Mouse (Mus musculus): ENCODE results near the gene 1110017D15Rik. TPM values are rescaled to one million over a fixed set of nuclear protein-coding genes. Genes with fewer than 3 reads are reported as not detected.

The 1110017D15Rik gene
- 1 to 10 TPM; 3.9 to 5.8 TPM for total RNA-seq (2021)

DNA sequence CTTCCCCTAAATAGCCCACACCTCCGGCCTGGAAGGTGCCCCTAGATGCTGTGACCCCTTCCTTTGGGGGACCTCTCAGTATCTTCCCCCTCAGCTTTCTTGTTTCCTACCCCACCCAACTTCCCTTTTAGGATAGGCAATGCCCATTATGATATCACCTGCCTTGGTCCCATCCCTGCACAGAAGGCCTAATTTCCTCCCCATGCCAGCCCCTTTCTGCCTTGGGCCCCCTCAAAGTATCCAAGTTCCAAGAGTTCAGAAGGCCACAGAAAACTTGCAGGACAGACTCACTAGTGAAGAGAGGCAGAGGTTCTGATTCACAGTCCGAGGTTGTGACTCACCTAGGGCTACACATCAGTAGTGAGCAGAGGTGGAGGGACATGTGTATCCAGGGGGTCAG is at the start of gene 1110017D15Rik:
Gene 1110017D15Rik (minus strand): TSS at position 101 of the 400 bp plus-strand sequence.
- intact Hi-C loops (cut with DNase I), result no loop called here
- no peak for DNase-seq (ENCODE audit: low spot score in 2 of 2)

DNA sequence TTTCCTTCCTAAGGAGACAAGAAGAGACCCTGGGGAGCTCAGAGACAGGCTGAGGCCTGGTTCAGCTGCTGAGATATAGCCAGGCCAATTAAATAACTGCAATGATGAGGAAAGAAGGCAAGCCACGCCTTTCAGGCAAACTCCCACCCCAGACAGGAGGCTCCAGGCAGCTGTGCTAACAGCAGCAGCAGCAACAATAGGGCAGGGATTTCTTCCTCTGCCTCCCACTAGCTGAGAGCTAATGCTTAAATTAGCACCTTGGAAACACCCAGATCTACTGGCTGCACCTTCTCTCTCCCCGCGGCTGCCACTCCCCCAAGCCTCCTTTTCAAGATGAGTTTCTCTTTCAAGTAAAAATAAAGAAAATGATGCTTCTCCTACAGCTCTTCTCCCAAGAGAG is 49.0 kb upstream of the 1110017D15Rik start:
- intact Hi-C loops (cut with DNase I), result loop anchor here (5.0 kb wide), 2 partner anchors 44 to 146 kb away; partner anchors contain the start of gene Rpp25l
- DNase-seq (ENCODE audit: low spot score in 2 of 2), result peak in 1 of 2 experiments; percentile 72

DNA sequence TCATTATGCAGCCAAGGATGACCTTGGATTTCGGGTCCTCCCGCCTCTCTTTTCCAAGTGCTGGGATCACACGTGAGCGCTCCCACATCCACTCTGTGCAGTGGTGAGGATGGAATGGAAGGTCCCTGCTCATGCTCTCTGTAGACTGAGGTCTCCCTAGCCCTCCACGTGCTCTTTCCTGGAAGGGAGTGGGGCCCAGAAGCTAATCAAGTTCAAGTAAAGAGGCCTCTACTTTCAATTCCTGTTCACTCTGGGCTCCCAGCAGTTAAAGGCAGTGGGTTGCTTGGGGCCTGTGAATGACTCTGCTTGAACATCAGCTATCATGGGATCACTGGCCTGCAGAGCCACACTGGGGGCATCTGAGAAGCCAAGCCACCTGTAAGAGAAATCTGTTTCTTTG is 46.2 kb upstream of the 1110017D15Rik start:
- DNase-seq (ENCODE audit: low spot score in 2 of 2), result no peak
- intact Hi-C loops (cut with DNase I), result no loop called here

DNA sequence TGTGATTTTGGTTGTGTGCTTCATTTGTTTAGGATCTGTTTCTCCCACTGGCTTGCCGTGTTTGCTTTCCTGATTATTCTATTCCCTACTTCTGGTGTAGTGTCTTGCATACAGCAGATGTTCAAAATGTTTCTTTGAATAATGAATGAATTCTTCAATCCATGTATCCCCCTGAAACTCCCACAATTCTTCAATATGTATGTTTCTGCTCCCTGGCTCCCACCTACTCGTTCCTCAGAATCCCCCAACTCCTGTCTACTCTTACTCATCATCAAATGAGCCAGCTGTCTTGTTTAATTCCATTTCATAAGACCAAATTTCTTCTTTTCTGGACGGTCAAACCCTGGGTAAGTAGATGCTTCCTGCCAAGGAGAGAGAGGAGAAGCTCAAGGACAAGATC is 40.0 kb upstream of the 1110017D15Rik start:
- intact Hi-C loops (cut with DNase I), result loop anchor here (2.0 to 5.0 kb wide), 2 partner anchors 86 to 150 kb away; no protein-coding TSS in a partner anchor

DNA sequence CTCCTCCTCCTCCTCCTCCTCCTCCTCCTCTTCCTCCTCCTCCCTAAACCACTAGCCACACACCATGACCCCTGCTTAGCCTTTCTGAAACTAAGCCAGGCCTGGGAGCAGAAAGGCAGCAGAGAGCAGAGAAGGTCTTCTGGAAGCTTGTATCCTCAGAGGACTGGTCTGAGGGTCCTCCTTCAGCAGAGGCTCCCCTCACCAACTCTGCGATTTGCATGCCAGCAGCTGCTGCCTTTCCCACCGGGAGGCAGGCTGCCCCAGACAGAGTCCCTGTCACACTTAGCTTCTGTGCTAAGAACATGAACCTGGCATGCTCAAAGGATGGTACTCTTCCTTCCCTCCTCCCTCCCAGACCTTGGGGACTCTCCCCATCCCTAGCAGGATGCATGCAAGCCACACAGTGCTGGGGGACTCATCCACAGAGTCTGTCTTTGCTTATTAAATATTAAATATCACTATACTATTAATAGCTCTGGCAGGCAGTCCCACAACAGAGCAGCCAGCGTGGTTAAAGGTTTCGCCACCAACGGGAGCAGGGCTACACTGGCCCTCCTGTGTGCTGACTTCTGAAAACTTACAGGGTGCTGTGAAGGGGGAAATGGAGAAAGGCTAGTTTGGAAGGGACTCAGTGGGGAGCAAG is 39.3 kb upstream of the 1110017D15Rik start:
- no peak for DNase-seq (ENCODE audit: low spot score in 2 of 2)
- intact Hi-C loops (cut with DNase I), result loop anchor here (2.0 to 5.0 kb wide), 2 partner anchors 86 to 151 kb away; no protein-coding TSS in a partner anchor

More for the DNA sequence above, 40.0 kb upstream of the 1110017D15Rik start:
- DNase-seq (ENCODE audit: low spot score in 2 of 2), result peak in 1 of 2 experiments; percentile 66

DNA sequence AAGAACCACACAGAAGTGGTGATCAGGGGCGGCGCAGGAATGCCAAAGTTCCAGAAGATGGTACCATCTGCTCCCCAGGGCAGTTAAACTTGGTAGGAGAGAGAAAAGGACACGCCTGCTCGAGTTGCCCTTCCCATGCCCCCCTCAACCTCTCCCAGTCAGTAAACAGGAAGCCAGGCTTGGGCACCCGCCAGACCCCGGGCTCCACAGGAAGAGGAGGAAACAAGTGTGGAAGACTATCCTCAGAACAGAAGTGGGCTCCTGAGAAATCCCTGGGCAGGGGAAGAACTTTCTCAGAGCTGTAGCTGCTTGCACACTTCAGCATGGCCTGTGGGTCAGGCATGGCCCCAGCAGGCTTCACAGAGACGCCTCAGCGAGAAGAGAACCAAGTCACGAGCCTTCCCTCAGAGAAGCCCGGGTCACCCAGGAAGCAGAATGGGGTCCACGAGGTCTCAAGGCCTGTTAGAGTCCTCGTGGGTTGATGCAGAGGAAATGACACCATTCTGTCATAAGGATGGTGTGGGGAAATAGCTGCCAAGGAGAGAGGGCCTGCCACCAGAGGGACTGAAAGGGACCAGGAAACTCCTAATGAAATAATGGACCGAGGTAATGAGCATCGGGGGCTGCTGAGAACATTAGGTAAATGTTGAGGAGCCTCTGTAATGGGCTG is 38.0 kb upstream of the 1110017D15Rik start:
- intact Hi-C loops (cut with DNase I), result loop anchor here (5.0 kb wide), 2 partner anchors 97 to 152 kb away; no protein-coding TSS in a partner anchor
- no peak for DNase-seq (ENCODE audit: low spot score in 2 of 2)

DNA sequence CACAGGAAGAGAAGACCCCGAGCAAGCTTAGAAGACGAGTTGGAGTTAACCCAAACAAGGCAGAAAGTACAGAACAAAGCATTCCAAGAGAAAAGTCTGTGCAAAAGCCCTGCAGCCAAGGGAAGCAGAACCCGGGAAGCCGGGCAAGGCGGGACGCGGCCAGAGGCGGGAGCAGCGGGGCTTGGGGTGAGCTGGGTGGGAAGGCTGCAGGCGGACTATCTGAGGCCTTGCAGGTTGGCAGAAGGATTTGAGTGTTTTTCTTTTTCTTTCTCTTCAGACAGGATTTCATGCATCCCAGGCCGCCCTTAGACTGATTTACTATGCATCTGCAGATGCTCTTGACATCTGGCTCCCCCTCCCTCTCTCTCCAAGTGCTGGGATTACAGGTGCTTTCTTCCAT is 36.0 kb upstream of the 1110017D15Rik start:
- intact Hi-C loops (cut with DNase I), result loop anchor here (2.0 to 5.0 kb wide), 2 partner anchors 62 to 99 kb away; no protein-coding TSS in a partner anchor
- no peak for DNase-seq (ENCODE audit: low spot score in 2 of 2)

DNA sequence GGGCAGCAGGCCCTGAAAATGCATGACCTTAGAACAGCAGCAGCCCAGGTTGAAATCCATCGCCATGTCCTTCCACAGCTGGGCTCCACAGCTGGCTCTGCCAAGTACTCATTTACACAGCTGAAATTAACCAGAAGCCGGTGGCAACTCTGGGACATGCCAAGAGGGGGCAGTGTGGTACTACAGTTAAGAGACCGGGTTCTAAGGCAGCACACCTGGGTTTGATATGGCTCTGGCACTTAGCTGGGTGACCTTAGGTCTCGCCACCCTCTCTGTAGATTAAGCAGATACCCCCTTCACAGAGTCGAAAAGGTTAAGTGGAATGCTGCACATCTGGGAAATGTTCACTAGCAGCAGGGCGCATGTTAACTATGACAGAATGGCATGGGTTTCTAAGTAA is 35.4 kb upstream of the 1110017D15Rik start:
- DNase-seq (ENCODE audit: low spot score in 2 of 2), result peak; percentile 68 to 75
- intact Hi-C loops (cut with DNase I), result loop anchor here (2.0 to 5.0 kb wide), 2 partner anchors 62 to 100 kb away; no protein-coding TSS in a partner anchor

DNA sequence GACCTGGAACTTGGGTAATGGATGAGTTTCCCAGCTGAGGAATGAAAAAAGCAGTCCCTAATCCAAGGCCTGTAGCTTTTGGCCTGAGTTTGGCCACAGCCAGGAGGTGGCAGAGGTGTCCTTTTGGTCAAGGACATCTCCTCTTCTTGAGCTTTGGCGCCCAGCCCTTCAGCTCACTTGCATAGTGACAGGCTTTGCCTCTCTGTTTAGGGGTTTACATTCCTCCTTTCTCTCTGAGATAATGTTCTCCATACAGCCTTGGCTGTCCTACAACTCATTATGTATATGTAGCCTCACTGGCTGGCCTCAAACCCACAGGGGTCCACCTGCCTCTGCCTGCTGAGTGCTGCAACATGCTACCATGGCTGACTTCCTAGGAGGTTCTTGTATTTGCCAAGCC is 30.0 kb upstream of the 1110017D15Rik start:
- intact Hi-C loops (cut with DNase I), result no loop called here

DNA sequence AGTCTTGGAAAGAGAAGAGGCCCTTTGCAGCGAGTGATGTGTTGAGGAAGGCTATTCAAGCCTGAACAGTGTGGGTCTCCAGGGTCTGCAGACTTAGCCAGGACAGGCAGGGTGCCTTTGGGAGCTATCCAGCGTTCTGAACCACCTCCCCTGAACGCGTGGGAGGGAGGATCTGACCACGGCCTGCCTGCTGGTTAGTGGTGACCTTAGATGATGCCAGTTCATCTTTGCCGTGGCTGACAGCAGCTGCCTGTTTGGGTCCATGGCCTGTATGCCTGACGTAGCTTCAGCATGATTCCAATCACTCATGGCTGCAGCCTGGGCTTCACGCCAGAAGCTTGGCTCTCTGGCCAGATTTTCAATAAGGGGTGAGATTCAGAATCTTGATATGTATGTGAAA is 28.9 kb upstream of the 1110017D15Rik start:
- intact Hi-C loops (cut with DNase I), result no loop called here
- DNase-seq (ENCODE audit: low spot score in 2 of 2), result peak in 1 of 2 experiments; percentile 39

More for the DNA sequence above, 30.0 kb upstream of the 1110017D15Rik start:
- DNase-seq (ENCODE audit: low spot score in 2 of 2), result no peak

DNA sequence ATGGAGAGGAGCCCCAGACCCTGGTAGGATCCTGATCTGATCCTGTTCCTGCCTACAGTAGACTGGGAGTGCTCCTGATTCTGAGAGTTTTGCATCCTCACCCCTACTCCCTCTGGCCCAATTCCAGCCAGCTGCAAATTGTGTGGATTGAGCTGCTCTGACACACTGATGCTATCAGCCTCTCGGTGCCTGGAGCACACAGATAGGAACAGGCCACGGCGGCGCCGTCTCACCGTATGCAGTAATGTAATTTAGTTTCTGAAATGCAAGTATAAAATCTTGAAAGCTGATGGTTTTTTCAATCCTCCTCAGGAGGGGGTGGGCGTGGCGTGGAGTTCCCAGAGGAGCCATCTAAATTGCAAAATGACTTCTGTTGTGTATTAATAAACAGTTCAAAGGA is 25.0 kb upstream of the 1110017D15Rik start:
- no peak for DNase-seq (ENCODE audit: low spot score in 2 of 2)
- intact Hi-C loops (cut with DNase I), result no loop called here

DNA sequence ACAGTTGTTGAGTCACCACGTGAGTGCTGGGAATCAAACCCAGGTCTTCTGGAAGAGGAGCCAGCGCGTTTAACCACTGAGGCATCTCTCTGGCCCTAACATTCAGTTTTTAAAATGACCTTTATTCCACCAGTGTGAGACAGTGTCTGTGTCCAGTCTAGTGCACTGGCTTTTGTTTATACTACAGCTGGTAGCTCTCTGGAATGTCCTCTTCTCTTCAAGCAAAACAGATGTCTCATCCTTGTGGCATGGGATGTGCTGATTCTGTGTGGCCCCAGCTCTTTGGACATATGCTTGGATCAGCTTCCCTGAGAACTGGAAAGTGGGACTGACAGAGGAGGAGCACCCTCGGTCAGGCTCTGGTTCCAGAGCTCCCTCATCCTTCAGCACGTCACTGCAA is 17.7 kb upstream of the 1110017D15Rik start:
- intact Hi-C loops (cut with DNase I), result no loop called here

DNA sequence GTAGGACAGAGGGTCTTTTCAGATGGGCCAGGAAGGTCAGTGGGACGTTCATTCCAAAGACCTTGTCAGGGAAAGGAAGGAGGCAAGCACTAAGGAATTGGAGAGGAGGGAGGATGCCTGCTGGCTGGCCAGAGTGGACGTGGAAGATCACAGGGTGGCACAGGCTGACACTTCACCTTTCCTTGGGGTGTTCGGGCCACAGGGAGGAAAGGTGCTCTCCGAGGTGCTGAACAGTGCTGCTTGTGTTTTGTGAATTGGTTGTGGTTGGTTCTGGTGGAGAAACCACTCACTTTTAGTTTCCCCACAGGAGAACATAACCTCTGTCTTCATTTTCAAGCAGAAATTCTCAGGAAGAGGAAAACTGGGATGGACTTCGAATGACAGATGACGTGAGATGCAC is 15.3 kb upstream of the 1110017D15Rik start:
- no peak for DNase-seq (ENCODE audit: low spot score in 2 of 2)
- intact Hi-C loops (cut with DNase I), result no loop called here

More for the DNA sequence above, 17.7 kb upstream of the 1110017D15Rik start:
- DNase-seq (ENCODE audit: low spot score in 2 of 2), result no peak

DNA sequence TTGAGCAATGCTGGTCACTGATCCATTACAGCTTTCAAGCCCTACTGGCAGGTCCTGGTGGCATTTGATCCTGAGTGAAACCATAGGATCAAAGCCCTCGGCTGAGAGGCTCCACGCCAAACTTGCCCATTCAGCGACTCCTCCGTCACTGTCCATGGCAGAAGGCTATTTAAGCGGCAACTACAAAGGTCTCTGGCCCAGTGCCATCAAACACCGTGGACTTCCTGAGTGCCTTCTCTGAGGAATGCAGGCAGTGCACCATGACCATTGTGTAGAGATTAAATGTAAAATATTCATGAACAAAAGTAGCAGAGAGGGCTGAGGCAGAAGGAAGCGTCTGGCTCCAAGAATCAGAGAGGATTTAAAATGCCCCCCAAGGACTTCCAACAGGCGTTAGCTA is 10.9 kb upstream of the 1110017D15Rik start:
- no peak for DNase-seq (ENCODE audit: low spot score in 2 of 2)
- intact Hi-C loops (cut with DNase I), result no loop called here

DNA sequence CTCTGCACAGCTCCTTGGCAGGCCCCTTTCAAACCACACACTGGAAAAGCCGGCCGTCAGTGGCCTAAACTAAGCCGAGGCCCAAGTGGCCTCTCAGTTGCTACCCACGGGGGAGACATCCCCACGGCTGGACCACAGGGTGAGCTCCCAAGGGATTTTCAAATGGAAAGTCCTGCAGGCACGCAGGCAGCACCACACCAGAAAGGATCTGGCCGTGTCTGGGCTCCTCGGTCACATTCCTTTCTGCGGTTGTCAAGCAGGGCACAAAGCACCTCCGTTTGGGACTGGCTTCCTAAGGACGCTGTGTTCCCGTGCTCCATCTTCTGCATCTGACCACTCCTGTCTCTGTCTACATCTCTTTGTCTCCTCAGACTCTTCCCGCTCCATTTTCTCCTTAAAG is 9.9 kb upstream of the 1110017D15Rik start:
- intact Hi-C loops (cut with DNase I), result no loop called here
- DNase-seq (ENCODE audit: low spot score in 2 of 2), result no peak

DNA sequence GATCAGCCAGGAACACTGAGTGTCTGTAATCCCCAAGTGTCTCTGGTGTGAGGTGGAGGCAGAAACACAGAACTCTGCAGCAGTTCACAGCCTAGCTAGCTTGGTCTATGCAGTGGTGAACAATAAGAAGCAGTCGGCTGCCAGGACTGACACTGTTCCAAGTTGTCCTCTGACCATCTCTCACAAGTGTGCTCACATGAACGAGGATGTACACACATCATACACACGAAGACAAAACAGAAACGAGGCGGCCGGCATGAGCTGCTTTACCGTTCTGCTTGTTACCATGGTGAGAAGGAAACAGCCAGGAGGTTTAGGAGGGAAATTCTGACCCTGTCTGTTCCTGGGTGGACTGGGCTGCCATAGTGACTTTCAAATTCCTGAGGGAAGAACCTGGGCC is 9.4 kb upstream of the 1110017D15Rik start:
- DNase-seq (ENCODE audit: low spot score in 2 of 2), result no peak
- intact Hi-C loops (cut with DNase I), result no loop called here

DNA sequence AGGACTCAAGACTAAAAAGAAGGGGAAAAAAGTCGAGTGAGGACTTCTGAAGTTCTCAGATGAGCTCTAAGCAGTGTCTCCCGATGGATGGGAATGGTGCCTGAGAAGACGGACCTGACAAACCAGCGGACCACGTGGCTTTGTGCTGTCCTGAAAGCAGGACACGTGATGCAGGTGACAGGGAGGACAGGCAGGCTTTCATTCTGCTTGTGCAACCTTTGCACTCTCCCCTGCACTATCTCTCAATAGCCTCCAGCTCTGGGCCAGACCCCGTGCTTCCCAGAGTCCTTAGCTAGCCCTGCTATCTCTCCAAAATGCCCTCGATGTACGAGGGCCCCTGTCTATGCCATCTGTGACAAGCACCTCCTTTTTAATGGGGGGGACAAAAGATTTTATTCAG is 7.7 kb upstream of the 1110017D15Rik start:
- DNase-seq (ENCODE audit: low spot score in 2 of 2), result no peak
- intact Hi-C loops (cut with DNase I), result loop anchor here (2.0 to 5.0 kb wide), 2 partner anchors 42 to 90 kb away; partner anchors contain the start of genes Dnaic1 and Fam219a

DNA sequence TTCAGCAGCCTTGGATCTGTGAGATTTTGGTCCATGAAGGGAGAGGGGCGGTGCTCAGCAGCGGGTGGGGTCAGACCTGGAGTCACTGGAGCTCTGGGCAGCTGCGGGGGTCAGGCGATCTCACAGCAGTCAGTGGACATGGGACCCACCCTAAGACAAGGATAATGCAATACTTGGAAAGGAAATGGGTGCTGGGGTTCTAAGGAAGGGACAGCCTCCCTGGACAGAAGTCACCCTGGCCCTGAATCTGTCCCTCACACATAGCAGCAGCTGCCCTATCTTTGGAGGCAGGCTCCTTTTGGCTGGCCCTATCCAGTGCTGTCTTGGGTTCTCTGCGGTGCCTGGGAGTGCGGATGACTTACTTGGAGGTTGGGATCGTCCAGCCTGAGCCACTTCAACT is 6.7 kb upstream of the 1110017D15Rik start:
- DNase-seq (ENCODE audit: low spot score in 2 of 2), result no peak
- intact Hi-C loops (cut with DNase I), result loop anchor here (2.0 to 5.0 kb wide), 2 partner anchors 43 to 91 kb away; partner anchors contain the start of genes Dnaic1 and Fam219a

DNA sequence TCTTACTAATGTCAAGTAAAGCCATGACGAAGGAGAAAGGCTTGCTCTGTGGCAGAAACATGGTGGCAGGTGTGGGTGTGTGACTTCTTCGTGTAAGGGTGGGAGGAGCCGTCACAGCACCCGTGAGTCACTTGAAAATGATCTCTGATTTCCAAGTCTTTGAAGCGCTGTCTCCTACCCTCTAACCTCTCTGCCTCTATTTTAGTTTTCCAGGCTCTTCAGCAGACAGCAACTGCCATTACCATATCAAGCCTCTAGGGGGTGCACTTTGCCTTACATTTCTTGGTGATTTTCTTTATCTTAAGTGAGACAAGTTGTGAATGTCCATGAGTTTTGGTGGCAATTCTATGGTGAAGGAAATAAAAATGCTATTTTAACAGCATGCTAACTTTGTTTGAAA is 5.7 kb upstream of the 1110017D15Rik start:
- peak; percentile 68 to 70 for DNase-seq (ENCODE audit: low spot score in 2 of 2)

DNA sequence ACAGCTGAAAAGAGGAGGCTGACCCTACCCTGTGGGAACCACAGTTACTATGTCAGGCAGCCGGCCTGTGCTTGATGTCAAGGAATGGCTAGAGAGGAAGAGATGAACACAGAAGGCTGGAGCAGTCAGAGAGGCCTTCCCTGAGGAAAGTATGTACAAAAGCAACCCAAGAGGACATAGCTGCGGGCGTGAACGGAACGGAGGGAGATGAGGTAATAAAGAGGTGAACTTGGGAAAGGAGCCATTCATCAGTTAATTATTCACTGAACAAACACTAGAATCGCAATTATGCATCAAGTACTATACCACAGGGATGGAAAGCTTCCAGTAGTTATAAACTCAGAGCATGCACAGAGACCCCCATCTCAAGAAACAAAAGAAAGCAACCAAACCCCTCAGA is 5.0 kb upstream of the 1110017D15Rik start:
- no peak for DNase-seq (ENCODE audit: low spot score in 2 of 2)
- intact Hi-C loops (cut with DNase I), result loop anchor here (5.0 kb wide), 1 partner anchor 45 kb away; the partner anchor contains the start of genes Dnaic1 and Fam219a

More for the DNA sequence above, 5.7 kb upstream of the 1110017D15Rik start:
- intact Hi-C loops (cut with DNase I), result loop anchor here (5.0 kb wide), 1 partner anchor 45 kb away; the partner anchor contains the start of genes Dnaic1 and Fam219a

Measured in left cerebral cortex, postnatal 25 days (tissue).